Mouse (Mus musculus): ENCODE data around the gene Carm1. TPM values are rescaled to one million over a fixed set of nuclear protein-coding genes. Genes with fewer than 3 reads are reported as not detected.

The Carm1 gene
- total and polyA plus RNA-seq, 2 experiments from 2014 or later, result 25.9 to 81.4 TPM

- Histone ChIP-seq H3K4me2 (ENCODE audit: low read depth) (no peak overlapping the region), H3K9ac (no peak overlapping the region), H3K9me3 (ENCODE audit: low read length) (no peaks in the 10 kb centered on the region), H3K27me3 (ENCODE audit: insufficient read depth, low read length) (no peaks in the 10 kb centered on the region), H3K36me3 (ENCODE audit: insufficient read depth) (peaks cover 86% of the 10 kb centered on the region), H3K4me1 (ENCODE audit: insufficient read depth) (no peaks in the 10 kb centered on the region), H3K27ac (ENCODE audit: low read depth, low read length) (no peak overlapping the region), H3K4me3 (ENCODE audit: low read depth, low read length) (no peak overlapping the region)
- no peak for DNase-seq
- no peak for TF ChIP-seq CTCF (IDR thresholded peaks at IDR 0.05; ENCODE audit: low read depth)
- WGBS, result 88% methylated on average over 1 of the region's 1 CpGs
- ATAC-seq, result no peak
Measured at GRCm38 (mm10) chr9:21576286-21576685, 29.6 kb downstream of the Carm1 start.

- Histone ChIP-seq H3K36me3 (ENCODE audit: insufficient read depth) (peaks cover 86% of the 10 kb centered on the region), H3K27me3 (ENCODE audit: insufficient read depth, low read length) (no peaks in the 10 kb centered on the region), H3K4me2 (ENCODE audit: low read depth) (no peak overlapping the region), H3K27ac (ENCODE audit: low read depth, low read length) (no peak overlapping the region), H3K4me3 (ENCODE audit: low read depth, low read length) (no peak overlapping the region), H3K4me1 (ENCODE audit: insufficient read depth) (no peaks in the 10 kb centered on the region), H3K9ac (no peak overlapping the region), H3K9me3 (ENCODE audit: low read length) (no peaks in the 10 kb centered on the region)
- no peak for DNase-seq
- TF ChIP-seq CTCF (IDR thresholded peaks at IDR 0.05; ENCODE audit: low read depth), result no peak
- no peak for ATAC-seq
- 62% methylated on average over 3 of the region's 3 CpGs for WGBS
Measured at GRCm38 (mm10) chr9:21578226-21578625, 31.5 kb downstream of the Carm1 start.

- no peak for ATAC-seq
- H3K9me3 ChIP-seq (ENCODE audit: low read length), result no peaks in the 10 kb centered on the region
- DNase-seq, result no peak
- 97% methylated on average over 1 of the region's 1 CpGs for WGBS
- no peak overlapping the region for H3K9ac ChIP-seq
- peaks cover 87% of the 10 kb centered on the region for H3K36me3 ChIP-seq (ENCODE audit: insufficient read depth)
- no peaks in the 10 kb centered on the region for H3K4me1 ChIP-seq (ENCODE audit: insufficient read depth)
- H3K4me3 ChIP-seq (ENCODE audit: low read depth, low read length), result no peak overlapping the region
- no peak for TF ChIP-seq CTCF (IDR thresholded peaks at IDR 0.05; ENCODE audit: low read depth)
- H3K27me3 ChIP-seq (ENCODE audit: insufficient read depth, low read length), result no peaks in the 10 kb centered on the region
- H3K4me2 ChIP-seq (ENCODE audit: low read depth), result no peak overlapping the region
- no peak overlapping the region for H3K27ac ChIP-seq (ENCODE audit: low read depth, low read length)
Measured at GRCm38 (mm10) chr9:21585401-21585800, 38.7 kb downstream of the Carm1 start.

- H3K36me3 ChIP-seq (ENCODE audit: insufficient read depth), result peaks cover 65% of the 10 kb centered on the region
- DNase-seq, result no peak
Measured at GRCm38 (mm10) chr9:21587678-21588349, 41.1 kb downstream of the Carm1 start.

GRCm38 (mm10) chr9:21588350-21588749 is 41.7 kb downstream of the Carm1 start:
- H3K4me2 ChIP-seq (ENCODE audit: low read depth), result no peak overlapping the region
- no peak for TF ChIP-seq CTCF (IDR thresholded peaks at IDR 0.05; ENCODE audit: low read depth)
- WGBS, result 92% methylated on average over 8 of the region's 8 CpGs
- H3K27me3 ChIP-seq (ENCODE audit: insufficient read depth, low read length), result no peaks in the 10 kb centered on the region
- ATAC-seq, result no peak
- DNase-seq, result no peak
- peaks cover 8% of the 10 kb centered on the region; the same call in 1 of the 2 replicates for H3K4me1 ChIP-seq (ENCODE audit: insufficient read depth)
- H3K9me3 ChIP-seq (ENCODE audit: low read length), result no peaks in the 10 kb centered on the region
- no peak overlapping the region for H3K27ac ChIP-seq (ENCODE audit: low read depth, low read length)
- H3K4me3 ChIP-seq (ENCODE audit: low read depth, low read length), result no peak overlapping the region
- peaks cover 60% of the 10 kb centered on the region for H3K36me3 ChIP-seq (ENCODE audit: insufficient read depth)
- H3K9ac ChIP-seq, result no peak overlapping the region

More at GRCm38 (mm10) chr9:21587678-21588349, 41.1 kb downstream of the Carm1 start:
- Histone ChIP-seq H3K27me3 (ENCODE audit: insufficient read depth, low read length) (no peaks in the 10 kb centered on the region), H3K9me3 (ENCODE audit: low read length) (no peaks in the 10 kb centered on the region), H3K4me3 (ENCODE audit: low read depth, low read length) (no peak overlapping the region), H3K9ac (no peak overlapping the region), H3K27ac (ENCODE audit: low read depth, low read length) (no peak overlapping the region), H3K4me1 (ENCODE audit: insufficient read depth) (peaks cover 8% of the 10 kb centered on the region; the same call in 1 of the 2 replicates), H3K4me2 (ENCODE audit: low read depth) (no peak overlapping the region)
- WGBS, result 86% methylated on average over 23 of the region's 23 CpGs
- ATAC-seq, result no peak
- TF ChIP-seq CTCF (IDR thresholded peaks at IDR 0.05; ENCODE audit: low read depth), result no peak

- DNase-seq, result no peak
- Histone ChIP-seq H3K9me3 (ENCODE audit: low read length) (no peaks in the 10 kb centered on the region), H3K4me1 (ENCODE audit: insufficient read depth) (peaks cover 15% of the 10 kb centered on the region), H3K9ac (no peak overlapping the region), H3K27ac (ENCODE audit: low read depth, low read length) (no peak overlapping the region), H3K36me3 (ENCODE audit: insufficient read depth) (peaks cover 51% of the 10 kb centered on the region), H3K4me3 (ENCODE audit: low read depth, low read length) (no peak overlapping the region), H3K4me2 (ENCODE audit: low read depth) (no peak overlapping the region), H3K27me3 (ENCODE audit: insufficient read depth, low read length) (no peaks in the 10 kb centered on the region)
- 80% methylated on average over 5 of the region's 5 CpGs for WGBS
- TF ChIP-seq CTCF (IDR thresholded peaks at IDR 0.05; ENCODE audit: low read depth), result no peak
- ATAC-seq, result no peak
Measured at GRCm38 (mm10) chr9:21589538-21589937, 42.8 kb downstream of the Carm1 start.

- no peak for DNase-seq
- no peak for TF ChIP-seq CTCF (IDR thresholded peaks at IDR 0.05; ENCODE audit: low read depth)
- H3K4me1 ChIP-seq (ENCODE audit: insufficient read depth), result peaks cover 23% of the 10 kb centered on the region
- no peaks in the 10 kb centered on the region for H3K27me3 ChIP-seq (ENCODE audit: insufficient read depth, low read length)
- H3K4me3 ChIP-seq (ENCODE audit: low read depth, low read length), result no peak overlapping the region
- 79% methylated on average over 6 of the region's 6 CpGs for WGBS
- H3K27ac ChIP-seq (ENCODE audit: low read depth, low read length), result no peak overlapping the region
- no peak for ATAC-seq
- H3K36me3 ChIP-seq (ENCODE audit: insufficient read depth), result peaks cover 42% of the 10 kb centered on the region
- no peak overlapping the region for H3K4me2 ChIP-seq (ENCODE audit: low read depth)
- no peaks in the 10 kb centered on the region for H3K9me3 ChIP-seq (ENCODE audit: low read length)
- no peak overlapping the region for H3K9ac ChIP-seq
Measured at GRCm38 (mm10) chr9:21591127-21591830, 44.6 kb downstream of the Carm1 start.
